Mouse (Mus musculus) stomach, postnatal 0 days (tissue): Measurements from ENCODE around the gene Gpr83.

Source experiments
- CTCF ChIP-seq: IDR thresholded peaks from 2 replicates; pipeline ENCODE4 v1.5.1; 2016; ENCODE audit warnings: antibody characterized with exemption, low read depth, mild to moderate bottlenecking, moderate library complexity
- EP300 ChIP-seq: optimal IDR thresholded peaks from 2 replicates; pipeline ENCODE3; 2016; ENCODE audit warnings: antibody characterized with exemption

DNA sequence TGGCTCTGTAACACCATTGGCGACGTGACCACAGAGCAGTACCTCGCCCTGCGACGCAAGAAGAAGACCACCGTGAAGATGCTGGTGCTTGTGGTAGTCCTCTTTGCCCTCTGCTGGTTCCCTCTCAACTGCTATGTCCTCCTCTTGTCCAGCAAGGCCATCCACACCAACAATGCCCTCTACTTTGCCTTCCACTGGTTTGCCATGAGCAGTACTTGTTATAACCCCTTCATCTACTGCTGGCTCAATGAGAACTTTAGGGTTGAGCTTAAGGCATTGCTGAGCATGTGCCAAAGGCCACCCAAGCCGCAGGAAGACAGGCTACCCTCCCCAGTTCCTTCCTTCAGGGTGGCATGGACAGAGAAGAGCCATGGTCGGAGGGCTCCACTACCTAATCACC lies 8.3 kb downstream of the Gpr83 start:
- TF ChIP-seq CTCF: no peak
- TF ChIP-seq EP300: no peak
